Mouse (Mus musculus): ENCODE measurements at regions not wholly inside any gene's neighbourhood (a gene's known extent, or its start where the extent isn't known, plus 50 kb on each side); places are given as distances from the start of the nearest gene placed in this dataset.

DNA sequence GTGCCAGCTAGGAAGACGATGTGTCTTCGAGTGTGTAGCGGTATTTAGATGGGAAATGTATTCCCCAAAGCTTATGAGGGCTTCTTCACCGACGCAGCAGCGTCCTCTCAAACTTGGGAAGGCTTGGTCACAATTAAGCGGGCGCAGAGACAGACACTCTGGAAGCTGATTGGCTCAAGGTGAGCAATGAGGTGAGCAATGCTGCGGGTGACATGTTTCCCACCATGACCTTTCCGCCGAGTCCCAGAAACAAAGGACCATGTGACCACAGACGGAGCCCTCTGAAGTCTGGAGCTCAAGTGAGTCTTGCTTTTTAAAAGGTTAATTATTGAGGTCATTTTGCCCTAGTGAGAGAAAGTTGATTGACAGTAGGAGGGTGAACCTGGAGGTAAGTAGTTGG, 108.0 kb upstream of the Bach2 start:
- Histone ChIP-seq H3K27me3 (replicated peaks; ENCODE audit: insufficient read depth, low read length) (no peaks in the 10 kb centered on the region), H3K4me1 (ENCODE audit: insufficient read depth, low read depth, low read length) (no peaks in the 10 kb centered on the region), H3K27ac (ENCODE audit: low read length) (no peak overlapping the region), H3K4me3 (ENCODE audit: low read depth, low read length) (no peak overlapping the region), H3K36me3 (ENCODE audit: insufficient read depth, low read length) (no peaks in the 10 kb centered on the region), H3K4me2 (replicated peaks; ENCODE audit: low read depth, low read length) (no peak overlapping the region), H3K9ac (replicated peaks; ENCODE audit: low read depth) (no peak overlapping the region), H3K9me3 (ENCODE audit: low read length) (no peaks in the 10 kb centered on the region)
- ATAC-seq, result no peak
- no peak for TF ChIP-seq CTCF (IDR thresholded peaks at IDR 0.05)
- TF ChIP-seq EP300 (IDR thresholded peaks at IDR 0.05), result no peak
- no peak for DNase-seq (ENCODE audit: low spot score)
- WGBS, result 72% methylated on average over 12 of the region's 12 CpGs

- TF ChIP-seq EP300 (IDR thresholded peaks at IDR 0.05) (no peak), CTCF (IDR thresholded peaks at IDR 0.05) (no peak)
- Histone ChIP-seq H3K9me3 (ENCODE audit: low read length) (no peaks in the 10 kb centered on the region), H3K36me3 (ENCODE audit: insufficient read depth, low read length) (no peaks in the 10 kb centered on the region), H3K27ac (ENCODE audit: low read length) (no peak overlapping the region), H3K27me3 (replicated peaks; ENCODE audit: insufficient read depth, low read length) (no peaks in the 10 kb centered on the region), H3K4me3 (ENCODE audit: low read depth, low read length) (no peak overlapping the region), H3K4me1 (ENCODE audit: insufficient read depth, low read depth, low read length) (no peaks in the 10 kb centered on the region), H3K4me2 (replicated peaks; ENCODE audit: low read depth, low read length) (no peak overlapping the region), H3K9ac (replicated peaks; ENCODE audit: low read depth) (no peak overlapping the region)
- DNase-seq (ENCODE audit: low spot score) (no peak), ATAC-seq (no peak)
- WGBS, result 87% methylated on average over 5 of the region's 5 CpGs
These were observed 106.8 kb upstream of the Bach2 start for GRCm38 (mm10) chr4:32131819-32132218.

- H3K4me1 ChIP-seq (ENCODE audit: insufficient read depth, low read depth, low read length), result no peaks in the 10 kb centered on the region
These were observed 102.5 kb upstream of the Bach2 start for GRCm38 (mm10) chr4:32136151-32136550.

DNA sequence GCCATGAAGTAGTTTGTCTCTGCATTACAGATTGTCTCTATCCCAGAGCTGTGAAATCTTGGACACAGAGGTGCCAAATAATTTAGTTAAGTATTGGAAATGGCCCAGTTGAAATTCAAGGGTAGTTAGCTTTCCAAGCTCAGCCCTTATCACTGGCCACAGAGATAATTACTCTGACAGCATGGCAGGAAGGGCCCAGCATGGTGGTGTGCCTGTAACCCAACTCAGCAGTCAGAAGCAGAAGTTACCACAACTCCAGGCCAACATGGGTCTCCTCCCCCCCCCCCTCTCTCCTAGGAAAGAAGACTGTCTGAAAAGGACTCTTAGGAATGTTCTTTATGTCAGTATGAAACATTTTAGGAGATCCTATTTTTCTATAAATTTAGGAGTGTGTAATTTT, 101.4 kb upstream of the Bach2 start:
- Histone ChIP-seq H3K9me3 (ENCODE audit: low read length) (no peaks in the 10 kb centered on the region), H3K4me2 (replicated peaks; ENCODE audit: low read depth, low read length) (no peak overlapping the region), H3K4me1 (ENCODE audit: insufficient read depth, low read depth, low read length) (no peaks in the 10 kb centered on the region), H3K27me3 (replicated peaks; ENCODE audit: insufficient read depth, low read length) (no peaks in the 10 kb centered on the region), H3K9ac (replicated peaks; ENCODE audit: low read depth) (no peak overlapping the region), H3K36me3 (ENCODE audit: insufficient read depth, low read length) (no peaks in the 10 kb centered on the region), H3K4me3 (ENCODE audit: low read depth, low read length) (no peak overlapping the region), H3K27ac (ENCODE audit: low read length) (no peak overlapping the region)
- DNase-seq (ENCODE audit: low spot score) (no peak), ATAC-seq (no peak)
- TF ChIP-seq CTCF (IDR thresholded peaks at IDR 0.05), result no peak
- no peak for TF ChIP-seq EP300 (IDR thresholded peaks at IDR 0.05)

More at GRCm38 (mm10) chr4:32136151-32136550, 102.5 kb upstream of the Bach2 start:
- no peaks in the 10 kb centered on the region for H3K27me3 ChIP-seq (replicated peaks; ENCODE audit: insufficient read depth, low read length)
- DNase-seq (ENCODE audit: low spot score) (no peak), ATAC-seq (no peak)
- no peak overlapping the region for H3K27ac ChIP-seq (ENCODE audit: low read length)
- TF ChIP-seq EP300 (IDR thresholded peaks at IDR 0.05) (no peak), CTCF (IDR thresholded peaks at IDR 0.05) (no peak)
- no peaks in the 10 kb centered on the region for H3K9me3 ChIP-seq (ENCODE audit: low read length)
- WGBS, result 72% methylated on average over 6 of the region's 10 CpGs
- H3K36me3 ChIP-seq (ENCODE audit: insufficient read depth, low read length), result no peaks in the 10 kb centered on the region
- no peak overlapping the region for H3K4me3 ChIP-seq (ENCODE audit: low read depth, low read length)
- no peak overlapping the region for H3K4me2 ChIP-seq (replicated peaks; ENCODE audit: low read depth, low read length)
- no peak overlapping the region for H3K9ac ChIP-seq (replicated peaks; ENCODE audit: low read depth)

- no peak for TF ChIP-seq EP300 (IDR thresholded peaks at IDR 0.05)
- no peak for TF ChIP-seq CTCF (IDR thresholded peaks at IDR 0.05)
- ATAC-seq (no peak), DNase-seq (ENCODE audit: low spot score) (no peak)
- Histone ChIP-seq H3K27ac (ENCODE audit: low read length) (no peak overlapping the region), H3K9ac (replicated peaks; ENCODE audit: low read depth) (no peak overlapping the region), H3K27me3 (replicated peaks; ENCODE audit: insufficient read depth, low read length) (no peaks in the 10 kb centered on the region), H3K4me2 (replicated peaks; ENCODE audit: low read depth, low read length) (no peak overlapping the region), H3K4me1 (ENCODE audit: insufficient read depth, low read depth, low read length) (no peaks in the 10 kb centered on the region), H3K9me3 (ENCODE audit: low read length) (no peaks in the 10 kb centered on the region), H3K4me3 (ENCODE audit: low read depth, low read length) (no peak overlapping the region), H3K36me3 (ENCODE audit: insufficient read depth, low read length) (no peaks in the 10 kb centered on the region)
- WGBS, result 53% methylated on average over 10 of the region's 10 CpGs
These were observed 100.6 kb upstream of the Bach2 start for GRCm38 (mm10) chr4:32137966-32138365.

DNA sequence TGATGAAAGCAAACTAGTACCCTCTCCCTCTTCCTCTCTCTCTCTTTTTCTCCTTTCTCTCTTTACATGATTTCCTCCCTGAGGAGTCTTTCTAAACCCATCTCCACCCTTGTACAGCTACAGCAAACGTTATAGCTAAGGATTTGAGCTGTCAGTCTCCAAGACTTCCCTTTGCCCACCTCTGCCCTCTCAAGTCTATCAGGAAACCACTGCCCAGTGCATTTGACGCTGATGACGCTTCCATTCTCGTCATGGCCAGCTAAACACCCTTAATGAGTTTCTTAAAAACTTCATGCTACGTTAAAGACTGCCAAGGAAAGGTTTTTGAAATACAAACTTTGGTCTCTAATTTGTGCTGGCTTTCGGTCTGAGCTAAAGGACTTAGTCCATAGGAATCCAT, 99.0 kb upstream of the Bach2 start:
- no peak overlapping the region for H3K4me3 ChIP-seq (ENCODE audit: low read depth, low read length)
- H3K9ac ChIP-seq (replicated peaks; ENCODE audit: low read depth), result no peak overlapping the region
- ATAC-seq, result no peak
- 66% methylated on average over 6 of the region's 6 CpGs for WGBS
- H3K4me1 ChIP-seq (ENCODE audit: insufficient read depth, low read depth, low read length), result no peaks in the 10 kb centered on the region
- no peaks in the 10 kb centered on the region for H3K36me3 ChIP-seq (ENCODE audit: insufficient read depth, low read length)
- TF ChIP-seq EP300 (IDR thresholded peaks at IDR 0.05) (no peak), CTCF (IDR thresholded peaks at IDR 0.05) (no peak)
- no peak overlapping the region for H3K27ac ChIP-seq (ENCODE audit: low read length)
- no peak overlapping the region for H3K4me2 ChIP-seq (replicated peaks; ENCODE audit: low read depth, low read length)
- no peaks in the 10 kb centered on the region for H3K27me3 ChIP-seq (replicated peaks; ENCODE audit: insufficient read depth, low read length)
- no peak for DNase-seq (ENCODE audit: low spot score)
- no peaks in the 10 kb centered on the region for H3K9me3 ChIP-seq (ENCODE audit: low read length)

DNA sequence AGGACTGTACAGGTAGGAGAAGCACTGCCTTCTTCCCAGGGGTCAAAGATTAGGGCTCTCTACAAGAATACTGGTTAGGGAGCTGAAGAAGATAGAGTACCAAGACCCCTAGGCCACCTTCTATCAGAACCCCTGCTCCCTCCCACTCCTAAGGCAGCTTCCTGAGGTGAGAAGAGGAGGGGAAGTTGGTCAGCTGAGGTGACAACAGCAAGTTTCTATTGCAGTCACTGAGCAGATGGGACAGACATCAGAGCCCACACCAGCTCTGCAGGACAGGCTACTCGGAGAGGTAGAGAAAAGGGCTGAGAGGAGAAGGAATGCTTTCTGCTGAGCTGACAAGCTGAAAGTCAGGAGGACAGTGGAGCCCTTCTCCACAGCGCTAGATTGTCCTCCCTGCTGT, 98.5 kb upstream of the Bach2 start:
- TF ChIP-seq EP300 (IDR thresholded peaks at IDR 0.05) (no peak), CTCF (IDR thresholded peaks at IDR 0.05) (no peak)
- no peak for ATAC-seq

More for the DNA sequence above, 98.5 kb upstream of the Bach2 start:
- Histone ChIP-seq H3K4me3 (ENCODE audit: low read depth, low read length) (no peak overlapping the region), H3K4me1 (ENCODE audit: insufficient read depth, low read depth, low read length) (no peaks in the 10 kb centered on the region), H3K9me3 (ENCODE audit: low read length) (no peaks in the 10 kb centered on the region), H3K27ac (ENCODE audit: low read length) (no peak overlapping the region), H3K9ac (replicated peaks; ENCODE audit: low read depth) (no peak overlapping the region), H3K4me2 (replicated peaks; ENCODE audit: low read depth, low read length) (no peak overlapping the region), H3K36me3 (ENCODE audit: insufficient read depth, low read length) (no peaks in the 10 kb centered on the region), H3K27me3 (replicated peaks; ENCODE audit: insufficient read depth, low read length) (no peaks in the 10 kb centered on the region)
- WGBS, result 82% methylated on average over 2 of the region's 2 CpGs
- DNase-seq (ENCODE audit: low spot score), result no peak

Data from lung, postnatal 0 days (tissue).